Comparison of ENCODE assay signal across 16 mouse cellular contexts in the genomic region with DNA sequence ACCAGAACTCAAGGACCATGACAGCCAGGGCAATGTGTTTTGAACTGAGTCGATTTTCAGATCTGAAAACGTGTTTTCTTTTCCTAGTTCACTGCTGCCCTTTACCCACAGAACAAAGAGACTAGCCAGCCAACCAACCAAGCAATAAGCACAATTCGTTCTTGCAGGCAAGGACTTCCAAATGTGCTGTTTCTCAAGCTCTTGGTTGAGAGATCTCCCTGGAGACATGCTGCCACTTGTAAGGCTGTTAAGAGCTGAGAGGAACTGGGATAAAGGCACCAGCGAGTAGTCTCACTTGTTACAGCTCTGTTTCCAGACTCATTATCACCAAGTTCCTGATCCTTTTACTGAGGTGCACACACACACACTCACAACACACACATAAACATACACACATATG. TPM values are rescaled to one million over a fixed set of nuclear protein-coding genes. Genes with fewer than 3 reads are reported as not detected.
DNase-seq lines count a peak whose midpoint lies in the region; ATAC-seq and TF ChIP-seq lines count a peak whose summit lies in the region.
"Had no signal": no experiment of that assay in that cellular context is flagged by ENCODE, and none has a peak within 500 bp of the region (broad histone marks: within the 10 kb centered on the region; RNA-seq: fewer than 3 reads in every experiment).

No protein-coding gene starts in this region.

- no peak overlapping the region for H3K4me3 ChIP-seq in embryonic facial prominence, embryonic 12.5 days
- no peak overlapping the region for H3K4me3 ChIP-seq in midbrain, embryonic 15.5 days
- no peak overlapping the region for H3K4me3 ChIP-seq in forebrain, embryonic 12.5 days (replicated peaks)
- H3K4me3 ChIP-seq in lung, adult 2 months (replicated peaks; ENCODE audit: extremely low read depth, low read depth, low read length): no peak overlapping the region
- H3K4me3 ChIP-seq: heart, embryonic 12.5 days; liver, embryonic 12.5 days; neural tube, embryonic 12.5 days; stomach, embryonic 15.5 days had no signal

- H3K36me3 ChIP-seq in embryonic facial prominence, embryonic 12.5 days: no peaks in the 10 kb centered on the region
- no peaks in the 10 kb centered on the region for H3K36me3 ChIP-seq in midbrain, embryonic 15.5 days (replicated peaks)
- H3K36me3 ChIP-seq in forebrain, embryonic 12.5 days (replicated peaks): no peaks in the 10 kb centered on the region
- H3K36me3 ChIP-seq: heart, embryonic 12.5 days; liver, embryonic 12.5 days; neural tube, embryonic 12.5 days; stomach, embryonic 15.5 days had no signal

- WGBS in embryonic facial prominence, embryonic 12.5 days: 50% methylated on average over 4 of the region's 4 CpGs
- WGBS in midbrain, embryonic 15.5 days: 45% methylated on average over 4 of the region's 4 CpGs
- WGBS in forebrain, embryonic 12.5 days: 73% methylated on average over 4 of the region's 4 CpGs
- 55% methylated on average over 4 of the region's 4 CpGs for WGBS in lung, adult 2 months

- no peak overlapping the region for H3K4me2 ChIP-seq in embryonic facial prominence, embryonic 12.5 days (replicated peaks)
- H3K4me2 ChIP-seq in midbrain, embryonic 15.5 days: no peak overlapping the region
- H3K4me2 ChIP-seq in forebrain, embryonic 12.5 days: no peak overlapping the region
- H3K4me2 ChIP-seq: heart, embryonic 12.5 days; liver, embryonic 12.5 days; neural tube, embryonic 12.5 days; stomach, embryonic 15.5 days had no signal

- no peak for TF ChIP-seq CTCF in lung, adult 2 months (IDR thresholded peaks at IDR 0.05; ENCODE audit: insufficient read depth, low read length)

- H3K9me3 ChIP-seq in embryonic facial prominence, embryonic 12.5 days: no peaks in the 10 kb centered on the region
- H3K9me3 ChIP-seq in midbrain, embryonic 15.5 days: no peaks in the 10 kb centered on the region
- H3K9me3 ChIP-seq in forebrain, embryonic 12.5 days: no peaks in the 10 kb centered on the region
- H3K9me3 ChIP-seq: liver, embryonic 12.5 days; neural tube, embryonic 12.5 days; stomach, embryonic 15.5 days had no signal

- peaks cover 7% of the 10 kb centered on the region; the same call in 1 of the 2 replicates for H3K4me1 ChIP-seq in embryonic facial prominence, embryonic 12.5 days
- H3K4me1 ChIP-seq in midbrain, embryonic 15.5 days: peaks cover 7% of the 10 kb centered on the region
- H3K4me1 ChIP-seq in forebrain, embryonic 12.5 days: peaks cover 7% of the 10 kb centered on the region; the same call in 1 of the 2 replicates
- H3K4me1 ChIP-seq in lung, adult 2 months (ENCODE audit: control insufficient read depth, insufficient read depth, low read length): no peaks in the 10 kb centered on the region
- H3K4me1 ChIP-seq: liver, embryonic 12.5 days; neural tube, embryonic 12.5 days; stomach, embryonic 15.5 days had no signal

- no peak overlapping the region for H3K9ac ChIP-seq in embryonic facial prominence, embryonic 12.5 days
- H3K9ac ChIP-seq in midbrain, embryonic 15.5 days: no peak overlapping the region
- no peak overlapping the region for H3K9ac ChIP-seq in forebrain, embryonic 12.5 days
- H3K9ac ChIP-seq: forebrain, postnatal 0 days; heart, embryonic 12.5 days; liver, embryonic 12.5 days; neural tube, embryonic 12.5 days; stomach, embryonic 15.5 days had no signal

- 0 out of 2 replicates have a peak overlapping the region, but pooled peaks have one; percentile 36 for H3K27ac ChIP-seq in embryonic facial prominence, embryonic 12.5 days
- H3K27ac ChIP-seq in midbrain, embryonic 15.5 days: peak overlapping the region; percentile 12; the same call in 1 of the 2 replicates
- no peak overlapping the region for H3K27ac ChIP-seq in forebrain, embryonic 12.5 days
- H3K27ac ChIP-seq: liver, embryonic 12.5 days; neural tube, embryonic 12.5 days; stomach, embryonic 15.5 days had no signal

- no peak for TF ChIP-seq POLR2A in lung, adult 2 months (IDR thresholded peaks at IDR 0.05; ENCODE audit: borderline replicate concordance, extremely low read depth, low read depth, low read length)

- H3K27me3 ChIP-seq in embryonic facial prominence, embryonic 12.5 days: no peaks in the 10 kb centered on the region
- no peaks in the 10 kb centered on the region for H3K27me3 ChIP-seq in midbrain, embryonic 15.5 days (replicated peaks)
- H3K27me3 ChIP-seq in forebrain, embryonic 12.5 days: no peaks in the 10 kb centered on the region
- H3K27me3 ChIP-seq: heart, embryonic 12.5 days; liver, embryonic 12.5 days; neural tube, embryonic 12.5 days; stomach, embryonic 15.5 days had no signal

- no peak for ATAC-seq in embryonic facial prominence, embryonic 12.5 days (ENCODE audit: insufficient number of reproducible peaks, insufficient read depth, low FRiP score, low TSS enrichment)
- ATAC-seq in midbrain, embryonic 15.5 days (replicated peaks): 0 out of 2 replicates have a peak, but pooled peaks have one; percentile 11
- ATAC-seq in forebrain, embryonic 12.5 days (ENCODE audit: low FRiP score): no peak
- ATAC-seq: forebrain, postnatal 0 days; liver, embryonic 12.5 days had no signal

- peak; percentile 7 to 8 for DNase-seq in kidney, adult 8-10 months
- no peak for DNase-seq in kidney, postnatal 4 days
- DNase-seq in kidney, adult 9 months: peak; percentile 28
- DNase-seq in lung, adult 2 months: no peak
- no peak for DNase-seq in cerebellum, postnatal 10 days
- DNase-seq: cerebellum, postnatal 36 days; forebrain, postnatal 0 days; gastrocnemius, postnatal 14 days; lung, postnatal 14 days had no signal

RNA-seq across cellular contexts. Expression of a gene that starts 45.6 kb away (rescaled TPM):
- 70.3 and 71.9 TPM in 2 replicates for polyA plus RNA-seq in embryonic facial prominence, embryonic 12.5 days (2016; fragmentation: Nextera tagmentation; extraction: Ambion mirVana)
- polyA plus RNA-seq in midbrain, embryonic 15.5 days (2015; fragmentation: Nextera tagmentation; extraction: Ambion mirVana): 40.3 and 44.4 TPM in 2 replicates
- polyA plus RNA-seq in forebrain, embryonic 12.5 days (2016; fragmentation: Nextera tagmentation; extraction: Ambion mirVana): 46.2 and 49.5 TPM in 2 replicates
- polyA plus RNA-seq in lung, adult 2 months (2012; rRNA removed): 25.0 and 42.9 TPM in 2 replicates

Comparison
In these comparisons a context has a peak if more than half of its experiments do, and no peak if none do; other contexts are left out.
1. DNase-seq: peak in kidney, adult 8-10 months (2 of 2) and kidney, adult 9 months (single experiment); none in kidney, postnatal 4 days (0 of 2), lung, adult 2 months (single experiment) and cerebellum, postnatal 10 days (0 of 2).